29 mouse cellular contexts compared by ENCODE assay signal in genomic region chr12:56233209-56233608, GRCm38 (mm10).
"Had no signal": no experiment of that assay in that cellular context is flagged by ENCODE, and none has a peak within 500 bp of the region (broad histone marks: within the 10 kb centered on the region; RNA-seq: fewer than 3 reads in every experiment).

No protein-coding gene starts in this region.

- H3K27ac ChIP-seq: embryonic facial prominence, embryonic 10.5 days; embryonic facial prominence, embryonic 12.5 days; embryonic facial prominence, embryonic 13.5 days; embryonic facial prominence, embryonic 15.5 days; forebrain, embryonic 10.5 days; forebrain, embryonic 12.5 days; forebrain, embryonic 13.5 days; forebrain, embryonic 15.5 days; gastrocnemius, adult 2 months; heart, adult 2 months; heart, embryonic 10.5 days had no signal

- H3K4me1 ChIP-seq: embryonic facial prominence, embryonic 10.5 days; embryonic facial prominence, embryonic 12.5 days; embryonic facial prominence, embryonic 13.5 days; embryonic facial prominence, embryonic 15.5 days; forebrain, embryonic 10.5 days; forebrain, embryonic 12.5 days; forebrain, embryonic 13.5 days; forebrain, embryonic 15.5 days; heart, embryonic 10.5 days had no signal

- DNase-seq: cerebellum, adult 2 months; cerebellum, adult 8-10 months; cerebellum, adult 9-10 months; cerebellum, adult 9-11 months; cerebellum, postnatal 10 days; cerebellum, postnatal 14 days; cerebellum, postnatal 25 days; cerebellum, postnatal 36 days; embryo, embryonic 11 days; forebrain, postnatal 0 days; gastrocnemius, adult 2 months; gastrocnemius, postnatal 10 days; gastrocnemius, postnatal 14 days; gastrocnemius, postnatal 25 days; gastrocnemius, postnatal 36 days; heart, adult 18-20 months; heart, adult 2 months had no signal

- H3K4me3 ChIP-seq: embryonic facial prominence, embryonic 10.5 days; embryonic facial prominence, embryonic 12.5 days; embryonic facial prominence, embryonic 13.5 days; embryonic facial prominence, embryonic 15.5 days; erythroblast, embryonic 14.5 days; forebrain, embryonic 10.5 days; forebrain, embryonic 12.5 days; forebrain, embryonic 13.5 days; forebrain, embryonic 15.5 days; gastrocnemius, adult 2 months; heart, adult 2 months; heart, embryonic 10.5 days had no signal

- ATAC-seq: forebrain, embryonic 13.5 days; forebrain, embryonic 14.5 days; forebrain, embryonic 15.5 days; forebrain, embryonic 16.5 days; forebrain, postnatal 0 days had no signal
